Mouse (Mus musculus) frontal cortex, postnatal 25 days (tissue): Measurements from ENCODE around the gene Entpd1.
A peak's percentile ranks its signal among the peaks of the same experiment; 100 is the strongest.

Experiments
- DNase-seq, 2 experiments: peaks; one replicate each; pipeline ENCODE4 v3.0.0; 2022; ENCODE audit warnings: low spot score in 2 of 2

Entpd1 gene

DNA sequence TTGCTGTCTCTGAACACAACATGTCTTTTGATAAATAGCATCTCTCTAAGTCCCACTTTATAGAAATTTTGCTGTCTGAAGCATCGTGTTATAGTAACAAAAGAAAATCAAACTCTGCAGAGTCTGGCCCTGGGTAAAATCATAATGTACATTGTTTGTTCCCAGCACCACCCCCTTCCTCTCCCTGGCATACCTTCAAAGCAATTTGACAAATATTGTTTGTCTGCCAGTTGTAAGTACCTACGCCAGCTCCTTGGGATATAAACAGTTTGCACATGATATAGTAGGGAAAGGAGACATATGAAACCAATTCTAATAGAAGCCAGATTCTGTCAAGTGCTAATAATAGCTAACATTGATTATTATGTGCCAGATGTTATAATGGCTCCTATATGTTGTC, 50.6 kb downstream of the Entpd1 start:
- DNase-seq: no peak

DNA sequence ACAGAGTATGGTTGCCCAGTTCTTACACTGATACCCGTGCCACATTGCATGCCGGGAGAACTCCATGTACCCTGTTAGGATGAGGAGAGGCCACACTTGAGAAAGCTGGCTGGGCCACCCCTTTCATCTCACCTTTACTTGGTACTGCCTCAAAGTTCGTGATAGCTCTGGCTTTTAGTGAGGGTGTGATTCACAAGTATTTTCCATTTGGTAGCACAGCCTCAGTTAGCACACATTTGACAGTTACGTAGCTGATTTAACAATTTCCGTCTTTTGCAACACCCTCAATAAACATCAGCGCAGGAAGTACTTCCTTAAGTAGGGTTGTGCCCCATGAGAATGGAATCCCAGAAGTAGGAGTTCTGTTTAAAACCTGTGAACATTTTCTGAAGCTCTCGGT, 53.6 kb downstream of the Entpd1 start:
- DNase-seq: no peak

GRCm38 (mm10) chr19:40667111-40667510, 54.9 kb downstream of the Entpd1 start:
- no peak for DNase-seq

DNA sequence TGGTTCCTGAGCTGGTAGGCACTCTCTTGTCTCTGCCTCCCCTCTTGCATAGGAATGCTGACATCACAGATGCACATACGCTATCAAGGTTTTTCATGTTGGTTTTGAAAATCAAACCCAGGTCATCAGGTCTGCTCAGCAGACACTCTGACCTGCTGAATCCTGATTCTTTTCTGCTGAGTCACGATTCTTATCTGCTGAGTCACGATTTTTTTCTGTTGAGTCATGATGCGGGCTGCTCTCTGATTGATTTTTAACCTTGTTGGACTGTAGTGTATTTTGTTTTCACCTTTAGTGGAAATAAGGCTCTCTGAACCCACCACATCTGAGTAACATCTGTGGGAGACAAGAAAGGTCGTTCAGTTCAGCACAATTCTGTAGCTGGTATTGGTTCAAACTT, 63.2 kb downstream of the Entpd1 start:
- DNase-seq: no peak

DNA sequence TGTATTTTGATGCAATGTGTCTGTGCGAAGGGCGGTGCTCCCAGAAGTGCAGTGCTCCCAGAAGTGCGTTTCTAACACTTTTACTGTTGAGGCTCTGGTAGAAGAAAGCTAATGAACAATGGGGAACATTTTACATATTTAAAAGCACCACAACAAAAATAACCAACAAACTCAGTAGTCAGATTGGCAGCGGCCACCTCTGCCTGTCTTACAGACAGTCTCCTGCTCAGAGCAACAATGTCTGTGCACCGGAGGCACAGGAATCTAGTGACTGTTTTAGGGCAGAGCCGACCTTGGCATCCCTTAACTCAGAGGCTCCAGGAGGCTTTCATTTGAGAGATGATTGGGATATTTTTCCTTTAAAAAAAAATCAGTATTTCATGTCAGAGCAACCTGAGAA, 65.9 kb downstream of the Entpd1 start:
- DNase-seq: no peak

GRCm38 (mm10) chr19:40678532-40679307, 66.6 kb downstream of the Entpd1 start:
- DNase-seq: no peak

DNA sequence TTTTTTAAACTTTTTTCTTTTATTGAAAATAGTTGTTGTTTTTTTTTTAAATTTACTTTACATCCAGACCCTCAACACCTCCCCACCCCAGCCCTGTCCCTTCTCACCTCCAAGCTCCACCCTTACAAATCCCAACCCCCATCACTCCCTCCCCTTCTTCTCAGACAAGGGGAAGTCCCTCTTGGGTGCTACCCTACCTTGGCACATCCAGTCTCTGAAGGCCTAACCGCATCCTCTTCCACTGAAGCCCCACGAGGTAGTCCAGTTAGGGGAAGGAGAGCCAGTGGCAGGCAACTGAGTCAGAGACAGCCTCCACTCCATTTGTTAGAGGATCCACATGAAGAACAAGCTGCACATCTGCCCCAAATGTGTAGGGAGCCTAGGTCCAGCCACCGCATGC, 67.5 kb downstream of the Entpd1 start:
- DNase-seq: no peak

- no peak for DNase-seq
These were observed 72.0 kb downstream of the Entpd1 start for GRCm38 (mm10) chr19:40684124-40684523.

- DNase-seq: no peak
These were observed 72.4 kb downstream of the Entpd1 start for GRCm38 (mm10) chr19:40684566-40684965.

- no peak for DNase-seq
These were observed 75.2 kb downstream of the Entpd1 start for GRCm38 (mm10) chr19:40687291-40687927.

DNA sequence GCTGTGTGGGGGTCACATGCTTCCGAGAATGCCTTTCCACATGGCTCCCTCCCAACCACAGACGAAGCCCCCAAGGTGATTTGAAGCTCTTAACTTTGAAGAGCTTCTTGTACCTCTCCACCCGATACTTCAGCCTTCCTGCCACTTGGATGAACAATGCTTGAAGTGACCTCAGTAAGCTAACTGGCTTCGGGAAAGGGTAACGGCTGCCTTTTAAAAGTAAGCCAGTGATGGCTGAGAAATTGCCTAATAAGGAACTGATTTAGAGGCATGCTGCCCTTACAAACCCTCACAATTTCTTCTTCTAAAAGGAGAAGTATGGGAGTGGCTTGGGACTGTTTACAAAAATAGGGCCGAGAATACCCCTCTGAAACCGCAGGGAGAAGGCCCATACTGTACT, 81.0 kb downstream of the Entpd1 start:
- DNase-seq: no peak

DNA sequence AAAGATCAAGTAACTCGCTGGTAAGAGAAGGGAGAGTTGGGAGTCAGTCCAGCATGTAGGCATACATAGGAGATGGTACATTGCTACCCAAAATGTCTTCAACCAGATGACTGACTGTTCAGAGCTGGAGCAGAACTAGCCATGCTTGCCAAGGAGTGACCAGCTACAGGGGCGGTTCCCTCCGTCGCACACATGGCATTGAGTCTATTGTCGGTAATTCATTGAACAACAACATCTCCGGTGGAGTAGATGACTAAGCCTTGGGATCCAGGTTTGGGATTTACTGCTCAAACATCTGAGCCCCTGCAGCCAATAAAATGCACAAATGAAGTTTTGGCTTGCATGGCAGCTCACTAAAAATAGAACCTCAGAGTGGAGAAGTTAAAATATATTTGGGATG, 84.0 kb downstream of the Entpd1 start:
- no peak for DNase-seq

- DNase-seq: no peak
These were observed 86.1 kb downstream of the Entpd1 start for GRCm38 (mm10) chr19:40698103-40698853.

- DNase-seq: no peak
These were observed 87.7 kb downstream of the Entpd1 start for GRCm38 (mm10) chr19:40699816-40700215.

DNA sequence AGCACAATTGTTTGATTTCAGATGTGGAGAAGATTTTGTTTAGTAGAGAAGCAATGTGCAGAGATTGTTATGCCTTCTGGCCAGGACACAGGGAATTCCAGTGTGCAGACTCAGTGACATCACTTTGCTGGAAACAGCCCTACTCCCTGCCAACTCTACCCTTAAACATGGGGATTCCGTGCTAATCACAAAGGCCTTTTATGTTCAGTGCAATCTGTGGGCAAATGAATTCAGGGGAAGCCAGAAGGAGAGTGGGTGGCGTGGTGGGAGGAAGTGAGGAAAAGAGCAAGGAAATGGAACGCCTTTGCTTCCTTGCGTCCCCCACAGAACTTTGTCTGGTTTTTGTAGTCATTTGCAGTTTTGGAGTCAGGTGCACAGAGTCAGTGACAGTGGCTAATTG, 90.2 kb downstream of the Entpd1 start:
- peak in 1 of 2 experiments; percentile 54 for DNase-seq

DNA sequence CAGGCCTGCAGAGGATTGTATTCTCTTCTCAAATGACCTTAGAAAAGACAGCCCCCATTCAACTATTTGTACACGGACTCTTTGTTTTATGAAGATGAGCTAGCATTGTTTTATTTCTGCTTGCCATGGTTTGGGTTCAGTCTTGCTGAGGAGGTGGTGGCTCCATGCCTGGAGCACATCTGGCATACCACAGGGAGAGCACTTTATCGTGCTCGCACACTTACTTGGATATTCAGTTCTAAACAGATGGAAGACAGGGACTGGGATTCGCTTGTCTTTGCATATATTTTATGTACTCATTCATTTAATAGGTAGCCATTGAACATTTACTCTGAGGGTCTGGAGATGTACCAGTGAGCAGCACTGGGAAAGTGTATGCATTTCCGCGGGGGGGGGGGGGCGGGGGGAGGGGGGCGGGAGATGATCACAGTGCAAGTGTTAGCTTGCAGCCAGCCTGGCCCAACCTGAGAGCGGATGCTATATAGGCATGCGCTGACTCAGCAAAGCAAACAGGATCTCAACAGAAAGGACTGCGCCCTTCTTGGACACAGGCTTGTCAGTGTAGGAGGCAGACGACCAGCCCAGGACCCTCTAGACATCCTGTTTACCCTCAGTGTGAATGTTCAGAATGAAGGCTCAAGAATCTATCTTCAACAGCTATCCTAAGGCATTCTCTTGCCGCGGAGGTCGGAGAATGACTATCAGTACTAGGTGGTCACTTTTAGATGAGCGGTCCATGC, 100.9 kb downstream of the Entpd1 start:
- no peak for DNase-seq

DNA sequence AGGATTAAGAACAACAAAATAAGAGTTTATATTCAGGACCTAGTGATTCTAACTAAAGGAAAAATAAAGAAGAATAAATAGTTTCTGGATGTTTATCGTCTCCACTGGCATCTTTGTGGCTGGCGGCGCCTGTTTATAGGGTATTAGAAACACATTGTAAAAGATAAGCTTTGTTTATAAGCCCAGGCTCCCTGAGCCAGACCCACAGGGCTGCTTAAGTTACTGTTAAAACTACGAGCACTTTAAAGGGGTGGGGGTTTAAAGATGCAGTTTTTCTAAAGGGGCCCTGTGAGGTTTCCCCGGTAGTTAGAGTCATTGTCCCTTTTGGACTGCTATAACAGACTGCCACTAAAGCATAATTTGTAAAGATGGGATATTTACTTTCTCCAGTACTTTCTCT, 102.5 kb downstream of the Entpd1 start:
- DNase-seq: no peak

DNA sequence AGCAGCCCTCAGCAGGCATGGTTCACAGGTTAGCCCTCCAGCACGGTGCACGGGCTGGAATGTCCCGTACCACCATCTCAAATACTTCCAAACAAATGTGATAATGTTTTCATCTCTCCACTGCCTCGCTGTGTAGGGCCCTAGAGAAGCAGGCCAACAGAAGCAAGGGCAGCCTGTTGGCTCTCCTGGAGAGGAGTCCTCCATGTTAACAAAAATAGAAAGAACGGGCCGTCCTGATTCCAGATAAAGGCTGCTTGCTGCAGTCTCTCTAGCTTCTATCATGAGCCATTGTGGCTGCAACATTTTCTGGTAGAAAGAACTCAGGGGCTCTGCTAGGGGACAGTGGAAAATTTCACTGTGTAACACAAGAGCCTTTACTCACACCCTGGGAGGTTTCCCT, 104.8 kb downstream of the Entpd1 start:
- no peak for DNase-seq

DNA sequence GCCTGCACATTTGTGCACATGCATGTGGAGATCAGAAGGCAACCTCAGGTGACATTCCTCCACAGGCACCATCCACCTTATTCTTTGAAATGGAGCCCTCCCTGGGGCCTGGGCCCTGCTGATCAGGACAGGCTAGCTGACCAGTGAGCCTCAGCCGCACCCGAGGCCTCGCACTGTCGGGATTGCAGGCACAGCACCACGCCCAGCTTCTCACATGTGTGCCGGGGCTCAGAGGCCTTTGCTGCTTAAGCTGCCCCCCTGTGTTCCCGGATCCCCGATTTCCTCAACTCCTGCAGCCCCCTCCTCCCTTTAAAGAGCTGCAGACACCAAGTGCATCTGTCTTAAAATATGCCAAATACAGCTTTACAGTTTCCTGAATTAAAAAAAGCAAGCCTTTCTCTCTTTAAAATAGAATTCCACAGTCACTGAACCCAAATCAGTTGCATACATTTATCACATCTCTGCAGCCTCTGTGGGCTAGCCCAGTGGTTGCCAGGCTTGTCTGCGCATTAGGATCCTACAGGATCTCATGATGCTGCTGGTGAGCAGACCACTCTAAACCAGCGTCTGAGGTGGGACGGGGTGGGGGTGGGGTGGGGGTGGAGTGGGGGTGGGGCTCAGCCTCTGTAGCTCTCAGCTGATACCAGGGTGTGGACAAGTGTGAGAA, 107.4 kb downstream of the Entpd1 start:
- no peak for DNase-seq

GRCm38 (mm10) chr19:40720381-40720780, 108.2 kb downstream of the Entpd1 start:
- no peak for DNase-seq
